Comparison of ENCODE assay signal across 17 mouse cellular contexts in genomic region chr6:96349446-96350025, GRCm38 (mm10).
DNase-seq lines count a peak whose midpoint lies in the region; ATAC-seq lines count a peak whose summit lies in the region.
"Had no signal": no experiment of that assay in that cellular context is flagged by ENCODE, and none has a peak within 500 bp of the region (broad histone marks: within the 10 kb centered on the region; RNA-seq: fewer than 3 reads in every experiment).

No protein-coding gene starts in this region.

- H3K4me1 ChIP-seq in heart, embryonic 13.5 days, result no peaks in the 10 kb centered on the region
- H3K4me1 ChIP-seq: limb, embryonic 12.5 days; midbrain, embryonic 13.5 days had no signal

- H3K4me3 ChIP-seq in heart, embryonic 13.5 days, result no peak overlapping the region
- H3K4me3 ChIP-seq: limb, embryonic 12.5 days; midbrain, embryonic 13.5 days had no signal

- no peaks in the 10 kb centered on the region for H3K9me3 ChIP-seq in heart, embryonic 13.5 days
- H3K9me3 ChIP-seq: limb, embryonic 12.5 days; midbrain, embryonic 13.5 days had no signal

- H3K9ac ChIP-seq in heart, embryonic 13.5 days, result no peak overlapping the region
- H3K9ac ChIP-seq: limb, embryonic 12.5 days; midbrain, embryonic 13.5 days had no signal

- H3K27ac ChIP-seq in heart, embryonic 13.5 days (replicated peaks), result no peak overlapping the region
- H3K27ac ChIP-seq: kidney, postnatal 0 days; limb, embryonic 12.5 days; macrophage; midbrain, embryonic 13.5 days had no signal

- no peaks in the 10 kb centered on the region for H3K36me3 ChIP-seq in heart, embryonic 13.5 days
- H3K36me3 ChIP-seq: limb, embryonic 12.5 days; midbrain, embryonic 13.5 days had no signal

- DNase-seq in heart, postnatal 25 days (ENCODE audit: low spot score), result no peak
- peak; percentile 67 to 84 for DNase-seq in layer of hippocampus, adult 18-20 months (ENCODE audit: low spot score in 2 of 2)
- peak; percentile 62 to 75 for DNase-seq in left cerebral cortex, adult 9 months (ENCODE audit: low spot score in 2 of 2)
- DNase-seq in right cerebral cortex, postnatal 36 days (ENCODE audit: low spot score in 2 of 2), result peak; percentile 63 to 66
- no peak for DNase-seq in lung, postnatal 25 days (ENCODE audit: low spot score)
- no peak for DNase-seq in kidney, postnatal 10 days
- no peak for DNase-seq in adipocyte (ENCODE audit: low spot score)
- DNase-seq: adrenal gland, adult 2 months; cerebellum, postnatal 25 days; heart, postnatal 36 days; thymus, postnatal 25 days had no signal

- WGBS in heart, embryonic 13.5 days, result 53% methylated on average over 7 of the region's 7 CpGs

- ATAC-seq in heart, embryonic 13.5 days (ENCODE audit: extremely low read depth, insufficient number of reproducible peaks, low FRiP score, low TSS enrichment), result no peak
- ATAC-seq: inflammation-experienced regulatory T-cells, adult 6 months; midbrain, embryonic 13.5 days had no signal

- H3K4me2 ChIP-seq in heart, embryonic 13.5 days, result 0 out of 2 replicates have a peak overlapping the region, but pooled peaks have one; percentile 9
- H3K4me2 ChIP-seq: limb, embryonic 12.5 days; midbrain, embryonic 13.5 days had no signal

- no peaks in the 10 kb centered on the region for H3K27me3 ChIP-seq in heart, embryonic 13.5 days (replicated peaks)
- H3K27me3 ChIP-seq: limb, embryonic 12.5 days; midbrain, embryonic 13.5 days had no signal

- intact Hi-C loops in heart, postnatal 25 days (cut with DNase I), result no loop called here

Comparison
In these comparisons a context has a peak if more than half of its experiments do, and no peak if none do; other contexts are left out.
1. DNase-seq: peak in layer of hippocampus, adult 18-20 months (2 of 2), left cerebral cortex, adult 9 months (2 of 2) and right cerebral cortex, postnatal 36 days (2 of 2); none in heart, postnatal 25 days (single experiment), lung, postnatal 25 days (single experiment), kidney, postnatal 10 days (single experiment) and adipocyte (single experiment).